Mouse (Mus musculus) left cerebral cortex, postnatal 25 days (tissue): Measurements from ENCODE around the gene Vrk2. TPM values are rescaled to one million over a fixed set of nuclear protein-coding genes. Genes with fewer than 3 reads are reported as not detected.

Experiments used
- DNase-seq, 2 experiments: peaks; one replicate each; pipeline ENCODE4 v3.0.0; 2022; ENCODE audit warnings: low spot score in 2 of 2, mixed read lengths in 1 of 2
- intact Hi-C: fragments of 180-260 bp; cut with DNase I; formaldehyde crosslinking; loops from one replicate; pipeline ENCODE4 v1.15.1; 2025
- total RNA-seq, 2 experiments: library from RNA; stranded (reverse); gene quantifications; 2 replicates each; pipeline ENCODE4 v1.2.3; 2021

The Vrk2 gene
- total RNA-seq, 2 experiments from 2014 or later, result 2.4 to 3.7 TPM

GRCm38 (mm10) chr11:26585409-26586366 lies 8.1 kb downstream of the Vrk2 start:
- intact Hi-C loops, result no loop called here
- DNase-seq, result no peak

- DNase-seq, result no peak
- intact Hi-C loops, result no loop called here
These were observed 42.2 kb downstream of the Vrk2 start for GRCm38 (mm10) chr11:26551551-26551950.

- intact Hi-C loops, result no loop called here
- no peak for DNase-seq
These were observed 56.0 kb downstream of the Vrk2 start for GRCm38 (mm10) chr11:26537816-26538215.

GRCm38 (mm10) chr11:26533828-26534119 lies 60.0 kb downstream of the Vrk2 start:
- DNase-seq, result no peak
- intact Hi-C loops, result no loop called here

GRCm38 (mm10) chr11:26532994-26533827 lies 60.6 kb downstream of the Vrk2 start:
- intact Hi-C loops, result no loop called here
- DNase-seq, result no peak

GRCm38 (mm10) chr11:26526861-26527260 lies 66.9 kb downstream of the Vrk2 start:
- DNase-seq, result no peak
- intact Hi-C loops, result no loop called here

- intact Hi-C loops, result no loop called here
- DNase-seq, result no peak
These were observed 74.8 kb downstream of the Vrk2 start for GRCm38 (mm10) chr11:26518991-26519390.

GRCm38 (mm10) chr11:26516086-26516485 lies 77.7 kb downstream of the Vrk2 start:
- no peak for DNase-seq
- intact Hi-C loops, result no loop called here

GRCm38 (mm10) chr11:26513683-26514082 lies 80.1 kb downstream of the Vrk2 start:
- intact Hi-C loops, result no loop called here
- no peak for DNase-seq

GRCm38 (mm10) chr11:26495951-26496350 lies 97.8 kb downstream of the Vrk2 start:
- intact Hi-C loops, result loop anchor here (10.0 kb wide), 2 partner anchors 289 to 469 kb away; no protein-coding TSS in a partner anchor

GRCm38 (mm10) chr11:26489761-26490466 lies 103.9 kb downstream of the Vrk2 start:
- intact Hi-C loops, result loop anchor here (5.0 to 10.0 kb wide), 3 partner anchors 288 to 475 kb away; no protein-coding TSS in a partner anchor
- peak; percentile 37 to 72 for DNase-seq

More at GRCm38 (mm10) chr11:26495951-26496350, 97.8 kb downstream of the Vrk2 start:
- DNase-seq, result no peak

GRCm38 (mm10) chr11:26481691-26482242 lies 112.0 kb downstream of the Vrk2 start:
- peak in 1 of 2 experiments; percentile 33 for DNase-seq
- intact Hi-C loops, result no loop called here

GRCm38 (mm10) chr11:26477037-26477739 lies 116.6 kb downstream of the Vrk2 start:
- no peak for DNase-seq
- intact Hi-C loops, result no loop called here

- no peak for DNase-seq
- intact Hi-C loops, result no loop called here
These were observed 139.7 kb downstream of the Vrk2 start for GRCm38 (mm10) chr11:26454081-26454480.

- intact Hi-C loops, result no loop called here
- DNase-seq, result no peak
These were observed 141.1 kb downstream of the Vrk2 start for GRCm38 (mm10) chr11:26452693-26453092.

GRCm38 (mm10) chr11:26451228-26451627 lies 142.6 kb downstream of the Vrk2 start:
- intact Hi-C loops, result no loop called here
- DNase-seq, result no peak

GRCm38 (mm10) chr11:26450636-26451035 lies 143.2 kb downstream of the Vrk2 start:
- intact Hi-C loops, result no loop called here
- DNase-seq, result no peak

- no peak for DNase-seq
- intact Hi-C loops, result no loop called here
These were observed 144.0 kb downstream of the Vrk2 start for GRCm38 (mm10) chr11:26449789-26450188.

GRCm38 (mm10) chr11:26444374-26444773 lies 149.4 kb downstream of the Vrk2 start:
- intact Hi-C loops, result no loop called here
- no peak for DNase-seq
